Mouse (Mus musculus) cerebellum, adult 18-20 months (tissue): Measurements from ENCODE around the gene Gtf2a2.

Experiments
- DNase-seq, 2 experiments: peaks; one replicate each; pipeline ENCODE4 v3.0.0; 2021

Gtf2a2 gene

DNA sequence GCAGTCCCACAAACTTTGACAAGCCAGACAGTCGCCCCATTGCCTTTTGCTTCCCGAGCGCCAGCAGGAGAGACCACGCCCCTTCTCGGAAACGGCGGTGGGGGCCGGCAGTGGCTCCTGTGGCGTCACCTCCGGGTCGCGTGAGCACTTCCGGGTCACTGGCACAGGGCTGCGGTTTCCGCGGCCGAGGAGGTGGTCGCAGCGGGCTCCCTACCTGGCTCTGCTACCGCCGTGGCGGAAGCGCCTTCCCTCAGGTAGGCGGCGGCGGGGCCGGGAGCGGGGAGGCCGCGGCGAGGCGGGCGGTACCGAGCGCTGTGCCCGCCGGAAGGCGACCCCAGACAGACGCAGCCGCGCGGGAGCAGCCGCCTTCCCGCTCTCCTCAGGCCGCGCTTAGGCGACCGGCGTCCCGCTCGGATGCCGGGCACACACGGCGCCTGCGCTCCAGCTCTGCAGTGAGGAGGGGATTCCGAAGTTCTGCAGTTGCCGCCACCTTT, at the start of gene Gtf2a2:
Gene Gtf2a2 (plus strand): TSS at position 143 of the 494 bp plus-strand sequence.
- DNase-seq: peak; percentile 92 to 94

DNA sequence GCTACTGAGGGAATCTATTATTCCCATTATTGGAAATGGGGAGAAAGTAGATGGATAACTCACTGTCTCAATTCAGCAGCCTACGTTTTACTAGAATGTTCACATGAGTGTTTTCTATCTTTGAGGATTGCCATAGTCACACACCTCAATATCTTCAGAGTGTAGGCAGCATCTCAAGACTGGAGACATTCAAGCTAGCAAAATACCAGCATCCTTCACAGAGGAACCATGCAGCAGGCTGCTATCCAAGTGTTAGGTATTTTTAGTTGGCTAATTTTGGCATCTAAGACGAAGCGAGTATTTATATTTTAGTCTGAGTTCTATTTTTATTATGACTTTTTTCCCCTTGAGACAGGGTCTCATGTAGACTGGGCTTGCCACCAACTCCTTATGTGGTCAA, 48.0 kb upstream of the Gtf2a2 start:
- no peak for DNase-seq

DNA sequence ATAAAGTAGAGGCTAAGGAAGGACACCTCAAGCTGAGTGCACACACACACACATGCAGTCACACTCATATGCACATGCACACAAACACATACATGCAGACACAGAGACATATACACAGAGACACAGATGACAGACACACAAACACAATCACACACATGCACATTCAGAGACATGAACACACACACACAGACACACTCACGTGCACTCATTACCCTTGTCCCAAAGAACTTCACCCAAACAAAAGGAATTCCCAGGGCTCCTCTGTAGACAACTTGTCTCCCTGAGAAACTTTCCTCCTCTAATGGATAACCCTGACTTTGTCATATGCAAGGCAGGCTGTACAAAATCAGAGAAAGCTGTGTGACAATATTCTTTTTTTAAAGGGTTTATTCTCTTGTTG, 26.8 kb upstream of the Gtf2a2 start:
- DNase-seq: no peak

DNA sequence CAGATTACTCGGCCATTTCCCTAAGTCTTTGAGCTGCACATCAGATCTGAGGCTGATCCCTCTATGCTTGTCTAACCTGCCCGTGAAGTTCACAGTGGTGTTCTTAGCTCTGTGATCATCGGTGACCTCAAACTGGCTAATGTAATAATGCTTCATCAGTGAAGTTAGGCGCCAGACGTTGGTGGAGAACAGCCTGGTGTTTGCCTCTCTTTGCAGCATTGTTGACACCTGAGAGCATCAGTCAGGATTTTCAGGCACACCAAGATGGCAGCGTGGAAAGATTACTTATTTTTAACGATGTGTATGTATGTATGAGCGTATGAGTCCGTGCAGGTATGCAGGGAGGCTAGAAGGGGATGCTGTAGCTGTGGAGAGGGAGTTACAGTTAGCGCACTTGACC, 26.3 kb upstream of the Gtf2a2 start:
- DNase-seq: no peak

DNA sequence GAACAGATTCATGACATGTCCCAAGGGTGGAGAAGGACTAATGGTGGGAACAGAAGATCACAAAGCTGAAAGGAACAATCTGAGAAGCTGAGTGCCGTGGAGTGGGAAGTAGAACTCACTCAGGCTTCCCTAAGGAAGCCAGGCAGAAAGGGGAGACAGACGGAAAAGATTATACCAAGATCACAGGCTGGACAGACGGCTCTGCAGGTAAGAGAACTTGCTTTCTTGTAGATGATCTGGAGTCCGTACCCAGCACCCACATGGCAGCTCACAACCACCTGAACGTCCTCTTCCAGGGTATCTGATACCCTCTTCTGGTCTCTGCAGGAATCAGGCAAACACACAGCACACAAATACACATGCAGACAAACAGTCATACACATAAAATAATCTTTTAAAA, 25.8 kb upstream of the Gtf2a2 start:
- no peak for DNase-seq

DNA sequence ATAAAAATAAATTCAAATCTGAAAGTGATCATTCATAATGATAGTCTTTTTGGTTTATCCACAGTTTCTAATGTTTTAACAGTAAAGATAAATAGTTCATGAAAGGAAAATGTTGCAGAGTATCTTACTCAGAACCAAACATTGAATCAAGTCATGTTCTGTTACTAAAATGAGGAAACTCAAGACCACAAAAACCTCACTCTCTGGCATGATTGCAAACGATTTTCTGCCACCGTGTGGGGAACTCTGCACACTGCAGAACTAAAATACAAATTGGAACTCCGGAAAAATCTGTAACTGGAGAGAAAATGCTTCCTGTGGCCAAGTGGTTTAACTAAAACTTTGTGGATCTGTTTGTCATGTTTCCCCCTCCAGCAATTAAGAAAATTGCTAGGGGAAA, 24.8 kb upstream of the Gtf2a2 start:
- peak; percentile 47 to 49 for DNase-seq

DNA sequence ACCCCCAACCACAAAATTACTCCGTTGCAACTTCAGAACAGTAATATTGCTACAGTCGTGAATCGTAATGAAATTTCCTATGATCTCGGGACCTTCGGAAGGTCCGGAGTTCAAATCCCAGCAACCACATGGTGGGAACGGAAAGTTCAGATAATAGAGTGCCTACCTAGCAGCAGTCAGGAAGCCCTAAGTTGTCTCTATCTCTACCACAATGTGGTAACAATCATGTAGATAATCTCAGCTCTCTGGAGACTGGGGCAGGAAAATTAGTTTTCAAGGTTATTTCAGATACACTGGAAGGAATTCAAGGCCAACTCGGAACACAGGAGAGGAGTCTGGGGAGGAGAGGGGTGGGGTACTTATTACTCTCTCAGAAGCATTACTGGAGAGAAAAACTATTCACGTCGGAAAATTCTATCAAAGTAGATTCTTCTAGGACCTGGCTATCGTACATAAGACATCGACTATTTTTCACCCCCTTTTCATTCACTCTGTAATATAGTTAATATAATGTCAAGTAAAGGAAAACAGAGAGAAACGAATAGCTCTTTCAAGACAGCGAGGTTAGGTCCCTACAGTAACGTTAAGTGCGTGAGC, 23.5 kb upstream of the Gtf2a2 start:
- DNase-seq: no peak

DNA sequence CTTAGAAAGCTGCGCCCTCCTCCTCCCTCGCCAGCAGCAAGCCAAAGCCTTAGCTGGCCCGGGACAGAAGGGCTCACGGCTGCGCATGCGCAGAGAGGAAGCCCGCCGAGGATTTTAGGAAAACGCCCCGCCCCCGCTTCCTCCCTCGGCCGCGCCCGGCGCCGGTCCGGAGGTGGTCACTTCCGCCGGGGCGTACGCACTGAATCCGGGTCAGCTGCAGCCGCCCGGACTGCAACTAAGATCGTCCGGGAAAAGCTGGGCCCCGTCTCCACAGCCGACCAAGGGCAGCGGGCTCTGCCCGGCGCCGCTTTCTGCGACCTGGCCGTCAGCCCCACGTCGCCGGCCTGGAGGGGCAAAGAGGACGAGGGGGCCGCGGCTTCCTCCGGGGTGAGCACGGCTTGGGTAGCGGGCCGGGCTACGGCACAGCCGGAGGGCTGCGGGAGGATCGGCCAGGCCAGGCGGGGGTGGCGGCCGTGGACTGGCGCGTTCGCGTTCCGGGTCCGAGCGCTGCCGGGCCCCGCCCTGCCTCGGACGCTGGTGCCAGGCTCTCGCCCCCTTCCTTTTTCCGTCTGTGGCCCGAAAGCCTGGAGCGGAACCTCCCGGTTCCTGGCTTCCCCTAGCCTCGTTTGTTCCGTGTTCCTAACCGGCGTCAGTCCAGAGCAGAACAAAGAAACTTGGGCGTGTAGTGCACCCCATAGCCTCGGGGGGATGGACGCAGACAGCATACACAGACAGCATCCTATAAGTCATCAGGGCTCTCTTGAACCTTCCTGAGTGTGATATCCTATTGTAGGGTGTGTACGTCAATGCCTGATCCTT, 22.8 kb upstream of the Gtf2a2 start, which contains the start of gene Bnip2:
Gene Bnip2 (plus strand): TSS at position 164 of the 819 bp plus-strand sequence.
- DNase-seq: peak; percentile 95 to 98

DNA sequence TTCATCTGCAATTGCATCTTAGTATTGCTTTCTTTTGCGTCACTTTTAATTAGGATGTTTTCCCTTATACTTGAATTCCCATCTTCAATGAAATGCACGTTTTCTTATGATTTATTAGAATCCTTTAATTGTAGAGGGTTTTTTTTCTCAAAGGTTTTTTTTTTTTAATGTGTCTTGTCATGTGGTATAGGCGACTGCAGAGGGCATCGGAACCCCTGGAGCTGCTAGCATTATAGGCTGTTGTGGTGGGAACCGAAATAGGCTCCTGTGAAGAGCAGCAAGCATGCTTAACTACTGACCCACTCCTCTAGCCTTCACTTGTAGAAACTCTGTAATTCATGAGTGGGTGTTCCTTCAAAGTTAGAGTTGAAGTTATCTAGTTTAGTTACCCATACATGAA, 22.0 kb upstream of the Gtf2a2 start:
- no peak for DNase-seq

DNA sequence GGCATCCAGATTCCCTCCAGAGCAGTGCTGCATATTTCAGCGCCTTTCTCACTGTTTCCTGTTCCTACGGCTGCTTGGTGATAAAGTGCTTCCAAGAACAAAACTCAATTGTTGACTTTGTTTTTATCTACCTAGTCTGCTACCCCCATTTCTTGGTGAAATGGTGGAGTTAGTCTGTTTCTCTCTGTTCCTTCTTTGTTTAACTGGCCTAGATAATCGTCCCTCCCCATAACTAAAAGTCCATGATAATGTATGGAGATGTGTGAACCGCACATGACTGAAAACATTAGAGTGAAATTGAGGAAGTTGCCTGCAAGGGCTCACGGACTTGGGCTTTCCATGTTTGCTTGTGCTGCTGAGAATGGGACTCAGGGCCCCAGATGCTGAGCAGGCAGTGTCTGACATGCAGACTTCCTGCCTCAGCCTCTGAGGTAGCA, 19.5 kb upstream of the Gtf2a2 start:
- DNase-seq: no peak

DNA sequence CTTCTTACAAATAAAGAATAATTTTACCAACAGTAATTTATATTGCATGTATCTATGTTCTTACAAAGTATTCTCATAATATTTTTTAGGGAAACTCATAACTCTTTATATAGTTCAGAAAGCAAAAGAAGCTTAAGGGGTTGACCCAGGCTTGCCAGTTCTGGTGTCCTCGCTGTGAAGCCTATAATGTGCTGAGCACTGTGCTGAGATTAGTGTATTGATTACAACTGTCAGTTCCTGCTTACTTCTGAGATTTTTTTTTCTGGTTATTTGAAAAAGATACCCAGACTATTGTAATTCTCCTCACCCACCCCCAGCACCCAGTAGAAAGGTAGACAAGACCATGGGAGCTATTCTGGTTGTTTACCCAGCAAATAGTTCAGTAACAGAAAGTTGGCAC, 18.9 kb upstream of the Gtf2a2 start:
- no peak for DNase-seq

DNA sequence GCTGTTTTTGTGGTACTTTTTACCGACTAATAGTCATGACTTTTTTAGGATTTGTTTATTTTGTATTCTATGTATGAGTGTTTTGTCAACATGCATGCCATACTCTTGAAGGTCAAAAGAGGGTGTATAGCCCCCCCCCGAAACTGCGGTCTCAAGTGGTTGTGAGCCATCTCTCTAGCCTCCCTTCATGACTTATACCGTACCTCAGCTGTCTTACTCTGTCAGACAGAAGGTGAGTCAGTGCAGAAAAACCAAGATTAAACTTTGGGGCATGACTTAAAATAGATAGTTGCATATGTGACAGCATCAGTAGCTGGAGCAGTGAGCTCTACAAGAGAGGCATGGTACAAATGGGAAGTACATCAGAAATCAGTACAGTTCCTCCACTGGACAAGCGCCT, 17.8 kb upstream of the Gtf2a2 start:
- no peak for DNase-seq

DNA sequence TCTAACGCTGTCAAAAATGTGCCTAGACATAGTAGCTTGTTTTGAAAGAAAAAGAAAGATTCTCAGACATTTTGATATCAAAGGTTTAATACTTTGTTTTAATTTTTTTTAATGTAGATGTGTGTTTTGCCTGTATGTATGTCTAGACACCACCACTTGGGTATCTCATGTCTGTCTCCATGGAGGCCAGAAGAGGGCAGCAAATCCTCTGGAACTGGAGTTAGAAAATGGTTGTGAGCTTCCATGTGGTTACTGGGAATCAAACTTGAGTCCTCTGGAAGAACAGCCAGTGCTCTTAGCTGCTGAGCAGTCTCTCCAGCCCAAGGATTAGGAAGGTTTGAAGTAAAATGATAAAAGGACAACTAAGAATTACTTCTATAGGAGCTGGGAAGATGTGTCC, 13.0 kb upstream of the Gtf2a2 start:
- DNase-seq: no peak

DNA sequence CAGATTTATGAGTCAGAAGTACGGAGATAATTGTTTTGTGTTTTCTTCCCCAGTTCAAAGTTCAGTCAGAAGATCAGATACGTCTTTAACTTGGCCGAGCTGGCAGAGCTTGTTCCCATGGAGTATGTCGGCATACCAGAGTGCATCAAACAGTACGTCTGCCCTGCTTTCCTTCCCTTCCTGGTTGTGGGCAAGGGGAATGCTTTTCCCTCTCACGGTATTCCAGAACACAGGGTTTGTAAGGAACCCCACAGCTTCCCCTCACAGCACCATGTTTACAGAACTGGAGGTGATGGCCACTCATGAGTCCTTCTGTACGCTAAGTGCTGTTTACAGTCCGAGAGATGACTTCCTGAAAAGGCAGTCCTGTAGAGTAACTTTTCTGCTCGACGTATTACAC, 8.8 kb upstream of the Gtf2a2 start:
- no peak for DNase-seq

DNA sequence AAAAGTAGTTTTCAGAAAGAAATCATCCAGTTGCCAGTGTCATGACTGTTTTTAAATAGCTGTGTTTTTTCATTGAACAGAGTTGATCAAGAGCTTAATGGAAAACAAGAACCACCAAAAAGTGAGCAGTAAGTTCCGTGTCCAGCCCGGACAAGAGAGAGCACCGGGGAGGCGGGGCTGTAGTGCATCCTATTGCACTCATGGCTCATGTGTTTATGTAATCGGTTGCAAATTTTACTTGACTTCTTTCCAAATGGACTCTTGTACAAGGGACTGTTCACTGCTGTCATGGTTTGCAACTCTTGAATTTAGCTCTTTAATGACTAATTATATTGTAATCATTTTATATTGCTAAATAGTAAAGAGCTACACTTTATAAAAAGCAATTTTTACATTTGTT, 5.4 kb upstream of the Gtf2a2 start:
- no peak for DNase-seq

DNA sequence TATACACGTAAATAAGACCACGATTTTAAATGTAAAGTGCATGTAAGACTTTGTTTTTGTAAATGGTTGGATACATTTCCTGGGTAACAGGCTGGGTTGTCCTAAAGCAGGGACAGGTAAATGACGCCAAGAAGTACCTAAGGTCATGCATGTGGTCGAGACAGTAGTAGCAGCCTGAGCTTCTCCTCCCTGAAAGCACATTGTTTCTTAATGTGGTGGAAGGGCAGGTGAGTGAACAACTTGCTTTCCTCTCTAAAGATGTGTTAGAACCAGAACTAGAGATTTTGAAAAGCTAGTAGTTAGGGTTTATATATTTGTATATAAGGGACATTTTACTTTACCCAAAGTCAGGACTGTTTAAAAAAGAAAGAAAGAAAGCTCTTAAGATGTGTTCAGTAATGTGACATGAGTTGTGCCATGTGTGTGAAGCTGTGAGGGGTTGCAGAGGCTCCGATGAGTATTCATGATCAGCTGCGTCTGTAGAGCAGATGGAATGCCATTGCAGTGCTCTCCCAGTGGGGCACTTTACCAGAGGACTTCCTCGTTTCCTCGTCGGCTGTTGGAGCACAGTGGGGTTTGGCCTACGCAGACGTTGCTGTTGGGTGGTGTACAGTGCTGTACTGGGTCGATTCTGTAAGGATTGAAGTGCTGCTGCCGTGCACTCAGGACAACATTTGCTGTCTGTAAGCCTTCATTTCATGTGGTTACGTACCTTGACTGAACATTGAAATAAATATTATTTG, 4.7 kb upstream of the Gtf2a2 start:
- no peak for DNase-seq

DNA sequence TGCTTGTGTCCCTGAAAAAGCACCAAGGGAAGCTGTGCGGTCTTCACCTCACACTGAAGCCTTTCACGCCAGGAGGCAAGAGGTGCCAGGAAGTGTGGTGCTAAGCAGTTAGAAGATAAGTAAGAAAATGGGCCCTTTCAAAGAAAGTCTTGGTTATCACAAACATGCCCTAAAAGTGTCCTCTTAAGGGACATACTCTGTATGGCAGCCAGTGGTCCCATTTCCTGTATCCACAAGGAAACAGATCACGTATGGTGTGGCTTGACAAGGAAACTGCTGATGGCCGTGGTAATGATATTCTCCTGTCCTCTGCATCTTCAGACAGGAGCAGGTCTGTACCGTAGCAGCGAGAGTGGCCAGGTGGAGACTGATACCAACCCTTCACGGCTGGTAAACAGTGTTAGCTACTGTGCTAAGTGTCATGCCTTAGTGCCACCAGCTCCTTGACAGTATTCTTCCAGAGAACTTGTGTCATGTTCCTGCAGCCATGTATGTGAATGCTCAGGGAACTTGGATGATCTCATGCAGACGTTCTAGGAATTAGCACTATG, 2.5 kb upstream of the Gtf2a2 start:
- no peak for DNase-seq

DNA sequence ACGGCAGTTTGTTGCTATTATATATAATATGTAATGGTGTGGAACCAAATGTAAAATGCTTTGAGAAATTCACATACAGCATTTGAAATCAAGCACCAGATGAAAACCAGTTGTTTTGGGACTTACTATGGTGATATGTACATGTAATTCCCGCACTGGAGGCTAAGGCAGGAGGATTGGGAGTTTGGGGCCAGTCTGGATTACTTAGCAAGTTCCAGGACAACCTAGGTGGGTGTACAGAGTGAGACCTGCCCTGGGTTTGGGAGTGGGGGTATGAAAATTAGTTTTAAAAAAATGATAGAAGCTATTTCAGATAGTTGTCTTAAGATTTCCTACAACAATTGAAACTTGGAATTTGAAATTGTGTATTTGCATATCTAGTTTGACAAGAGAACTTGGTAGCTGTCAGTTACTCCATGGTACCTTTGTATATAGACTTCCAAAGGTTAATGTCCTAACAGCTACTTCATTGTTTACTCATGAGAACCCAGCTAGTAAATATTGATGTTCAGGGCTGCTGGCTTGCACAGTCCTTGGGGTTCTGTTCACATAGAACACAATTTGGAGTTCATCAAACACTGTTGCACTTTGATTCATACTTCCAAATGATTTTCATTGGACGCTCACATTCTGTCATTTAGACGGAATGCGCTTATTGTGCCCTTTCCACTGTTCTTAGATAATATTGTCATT, 1.4 kb upstream of the Gtf2a2 start:
- no peak for DNase-seq

DNA sequence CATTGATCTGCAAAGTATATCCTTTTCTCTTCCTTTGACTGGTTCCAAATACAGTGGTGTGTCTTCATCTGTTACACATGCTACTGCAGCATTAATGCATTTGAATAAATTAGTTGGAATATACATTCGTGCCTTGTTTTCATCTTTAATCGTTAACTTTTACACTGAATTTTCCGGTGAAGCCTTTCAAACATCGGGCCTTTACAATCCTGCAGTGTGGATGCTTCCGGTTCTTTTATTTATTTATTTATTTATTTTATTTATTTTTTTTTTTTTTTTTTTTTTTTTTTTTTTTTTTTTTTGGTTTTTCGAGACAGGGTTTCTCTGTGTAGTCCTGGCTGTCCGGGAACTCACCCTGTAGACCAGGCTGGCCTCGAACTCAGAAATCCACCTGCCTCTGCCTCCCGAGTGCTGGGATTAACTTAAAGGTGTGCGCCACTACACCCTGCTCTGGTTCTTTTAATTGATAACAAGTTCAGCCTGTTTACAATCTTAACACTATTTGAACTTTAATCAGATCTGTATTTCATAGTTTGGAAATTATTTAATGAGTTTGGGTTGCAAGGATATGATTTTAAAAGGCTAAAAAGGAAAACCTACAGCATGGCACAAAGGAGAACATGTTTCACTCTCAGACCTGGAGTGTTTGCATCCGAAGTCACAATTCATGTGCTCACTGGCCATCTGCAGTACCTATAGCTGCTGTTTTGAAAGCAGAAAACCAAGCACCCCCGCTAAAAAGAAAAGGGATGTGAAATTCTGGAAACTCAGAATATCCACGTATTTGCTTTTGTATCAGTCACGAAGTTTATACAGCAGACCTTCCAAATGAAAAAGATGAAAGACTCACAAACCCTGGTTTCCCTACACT, 578 bp upstream of the Gtf2a2 start:
- no peak for DNase-seq

DNA sequence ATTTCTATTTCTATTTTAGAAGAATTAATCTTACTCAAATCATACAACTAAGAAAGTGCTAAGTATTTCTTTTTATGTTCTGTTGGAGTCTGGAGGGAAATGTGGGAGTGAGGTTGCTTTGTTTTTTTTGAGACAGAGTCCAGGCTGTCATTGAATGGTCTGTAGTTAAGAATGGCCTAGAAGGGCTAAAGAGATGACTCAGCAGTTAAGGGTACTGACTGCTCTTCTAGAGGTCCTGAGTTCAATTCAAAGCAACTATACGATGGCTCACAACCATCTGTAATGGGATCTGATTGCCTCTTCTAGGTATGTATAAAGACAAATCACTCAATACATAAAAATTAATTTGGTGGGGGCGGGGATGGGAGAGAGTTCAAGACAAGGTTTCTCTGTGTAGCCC, 3.3 kb downstream of the Gtf2a2 start:
- DNase-seq: no peak

DNA sequence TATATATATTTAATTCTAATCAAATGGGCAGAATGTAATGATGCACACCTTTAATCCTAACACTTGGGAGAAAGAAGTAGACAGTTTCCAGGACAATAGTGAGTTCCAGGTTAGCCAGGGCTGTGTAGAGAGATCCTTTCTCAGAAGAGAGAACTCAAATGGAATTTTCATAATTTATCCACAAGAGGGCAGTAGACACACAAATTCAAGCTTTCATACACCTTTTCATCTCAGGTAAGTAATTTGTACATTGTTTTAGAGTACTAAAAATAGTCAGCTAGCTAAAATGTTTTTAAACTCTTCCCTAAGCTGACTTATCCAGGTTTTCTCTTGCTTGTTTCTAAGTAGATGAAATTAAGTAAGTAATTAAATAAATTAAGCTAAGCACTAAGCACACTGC, 6.5 kb downstream of the Gtf2a2 start:
- no peak for DNase-seq

DNA sequence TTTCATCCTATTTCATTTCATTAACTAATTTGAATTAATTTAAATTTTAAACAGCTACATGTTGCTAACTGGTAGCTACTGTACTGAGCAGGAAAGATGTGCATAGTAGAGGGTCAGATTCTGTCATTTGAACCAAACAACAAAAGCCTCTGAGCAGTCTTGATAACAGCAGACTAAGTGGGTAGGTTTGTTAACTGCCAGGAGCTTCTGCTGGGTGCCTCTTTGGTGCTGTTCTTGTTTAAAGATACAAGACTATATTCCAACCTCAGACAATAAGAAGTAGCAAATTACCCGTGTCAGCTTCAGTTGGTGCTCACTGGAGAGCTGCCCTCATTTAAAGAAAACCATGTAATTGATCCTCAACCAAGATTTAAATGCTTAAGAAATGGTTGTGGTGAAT, 9.3 kb downstream of the Gtf2a2 start:
- DNase-seq: no peak
